Mouse (Mus musculus): Measurements from ENCODE around the gene Prrxl1. TPM values are rescaled to one million over a fixed set of nuclear protein-coding genes. Genes with fewer than 3 reads are reported as not detected.

Prrxl1 gene
- polyA plus RNA-seq, 1 experiment = not detected

GRCm38 (mm10) chr14:32587013-32587784 is 12.0 kb upstream of the Prrxl1 start:
- DNase-seq = peak; percentile 67
- H3K4me1 ChIP-seq (ENCODE audit: control insufficient read depth, insufficient read depth, low read length) = no peaks in the 10 kb centered on the region
- TF ChIP-seq CTCF (IDR thresholded peaks at IDR 0.05; ENCODE audit: insufficient read depth, low read length) = peak; percentile 61
- TF ChIP-seq POLR2A (IDR thresholded peaks at IDR 0.05; ENCODE audit: borderline replicate concordance, extremely low read depth, low read depth, low read length) = no peak
- H3K4me3 ChIP-seq (replicated peaks; ENCODE audit: extremely low read depth, low read depth, low read length) = no peak overlapping the region
- WGBS = 12% methylated on average over 10 of the region's 10 CpGs

- Histone ChIP-seq H3K4me1 (ENCODE audit: control insufficient read depth, insufficient read depth, low read length) (no peaks in the 10 kb centered on the region), H3K4me3 (replicated peaks; ENCODE audit: extremely low read depth, low read depth, low read length) (no peak overlapping the region)
- no peak for TF ChIP-seq POLR2A (IDR thresholded peaks at IDR 0.05; ENCODE audit: borderline replicate concordance, extremely low read depth, low read depth, low read length)
- 55% methylated on average over 3 of the region's 3 CpGs for WGBS
- DNase-seq = no peak
These were observed 8.8 kb upstream of the Prrxl1 start for GRCm38 (mm10) chr14:32590377-32590776.

- TF ChIP-seq CTCF (IDR thresholded peaks at IDR 0.05; ENCODE audit: insufficient read depth, low read length) (no peak), POLR2A (IDR thresholded peaks at IDR 0.05; ENCODE audit: borderline replicate concordance, extremely low read depth, low read depth, low read length) (no peak)
- peak; percentile 33 for DNase-seq
- 2% methylated on average over 78 of the region's 78 CpGs for WGBS
- no peaks in the 10 kb centered on the region for H3K4me1 ChIP-seq (ENCODE audit: control insufficient read depth, insufficient read depth, low read length)
- H3K4me3 ChIP-seq (replicated peaks; ENCODE audit: extremely low read depth, low read depth, low read length) = no peak overlapping the region
These were observed 1.7 kb upstream of the Prrxl1 start for GRCm38 (mm10) chr14:32597232-32598231.

GRCm38 (mm10) chr14:32598437-32599219 is 579 bp upstream of the Prrxl1 start:
- Histone ChIP-seq H3K4me1 (ENCODE audit: control insufficient read depth, insufficient read depth, low read length) (no peaks in the 10 kb centered on the region), H3K4me3 (replicated peaks; ENCODE audit: extremely low read depth, low read depth, low read length) (no peak overlapping the region)
- WGBS = 12% methylated on average over 23 of the region's 23 CpGs
- TF ChIP-seq POLR2A (IDR thresholded peaks at IDR 0.05; ENCODE audit: borderline replicate concordance, extremely low read depth, low read depth, low read length) = no peak
- no peak for TF ChIP-seq CTCF (IDR thresholded peaks at IDR 0.05; ENCODE audit: insufficient read depth, low read length)
- DNase-seq = no peak

GRCm38 (mm10) chr14:32600110-32600509 is 903 bp downstream of the Prrxl1 start:
- no peak for TF ChIP-seq CTCF (IDR thresholded peaks at IDR 0.05; ENCODE audit: insufficient read depth, low read length)
- TF ChIP-seq POLR2A (IDR thresholded peaks at IDR 0.05; ENCODE audit: borderline replicate concordance, extremely low read depth, low read depth, low read length) = no peak
- Histone ChIP-seq H3K4me1 (ENCODE audit: control insufficient read depth, insufficient read depth, low read length) (no peaks in the 10 kb centered on the region), H3K4me3 (replicated peaks; ENCODE audit: extremely low read depth, low read depth, low read length) (no peak overlapping the region)
- 3% methylated on average over 16 of the region's 16 CpGs for WGBS
- no peak for DNase-seq

- Histone ChIP-seq H3K4me1 (ENCODE audit: control insufficient read depth, insufficient read depth, low read length) (no peaks in the 10 kb centered on the region), H3K4me3 (replicated peaks; ENCODE audit: extremely low read depth, low read depth, low read length) (no peak overlapping the region)
- no peak for TF ChIP-seq CTCF (IDR thresholded peaks at IDR 0.05; ENCODE audit: insufficient read depth, low read length)
- TF ChIP-seq POLR2A (IDR thresholded peaks at IDR 0.05; ENCODE audit: borderline replicate concordance, extremely low read depth, low read depth, low read length) = no peak
- DNase-seq = no peak
- WGBS = 50% methylated on average over 15 of the region's 15 CpGs
These were observed 6.3 kb downstream of the Prrxl1 start for GRCm38 (mm10) chr14:32605508-32605907.

- Histone ChIP-seq H3K4me3 (replicated peaks; ENCODE audit: extremely low read depth, low read depth, low read length) (no peak overlapping the region), H3K4me1 (ENCODE audit: control insufficient read depth, insufficient read depth, low read length) (no peaks in the 10 kb centered on the region)
- TF ChIP-seq POLR2A (IDR thresholded peaks at IDR 0.05; ENCODE audit: borderline replicate concordance, extremely low read depth, low read depth, low read length) = no peak
- TF ChIP-seq CTCF (IDR thresholded peaks at IDR 0.05; ENCODE audit: insufficient read depth, low read length) = no peak
- 50% methylated on average over 8 of the region's 8 CpGs for WGBS
- no peak for DNase-seq
These were observed 7.1 kb downstream of the Prrxl1 start for GRCm38 (mm10) chr14:32606316-32606715.

- no peak for DNase-seq
- TF ChIP-seq CTCF (IDR thresholded peaks at IDR 0.05; ENCODE audit: insufficient read depth, low read length) = peak; percentile 23; the same call in 1 of the 2 replicates
- TF ChIP-seq POLR2A (IDR thresholded peaks at IDR 0.05; ENCODE audit: borderline replicate concordance, extremely low read depth, low read depth, low read length) = no peak
- 23% methylated on average over 3 of the region's 3 CpGs for WGBS
- no peak overlapping the region for H3K4me3 ChIP-seq (replicated peaks; ENCODE audit: extremely low read depth, low read depth, low read length)
- H3K4me1 ChIP-seq (ENCODE audit: control insufficient read depth, insufficient read depth, low read length) = no peaks in the 10 kb centered on the region
These were observed 10.2 kb downstream of the Prrxl1 start for GRCm38 (mm10) chr14:32609392-32609791.

- 83% methylated on average over 5 of the region's 5 CpGs for whole genome bisulfite sequencing
- TF ChIP-seq POLR2A (IDR thresholded peaks at IDR 0.05; ENCODE audit: borderline replicate concordance, extremely low read depth, low read depth, low read length) (no peak), CTCF (IDR thresholded peaks at IDR 0.05; ENCODE audit: insufficient read depth, low read length) (no peak)
- H3K4me3 ChIP-seq (replicated peaks; ENCODE audit: extremely low read depth, low read depth, low read length) = no peak overlapping the region
- H3K4me1 ChIP-seq (ENCODE audit: control insufficient read depth, insufficient read depth, low read length) = no peaks in the 10 kb centered on the region
- no peak for DNase-seq
These were observed 18.0 kb downstream of the Prrxl1 start for GRCm38 (mm10) chr14:32617253-32617652.

All from lung, adult 2 months (tissue).